Mouse (Mus musculus): ENCODE data around the gene Fgfr2. TPM values are rescaled to one million over a fixed set of nuclear protein-coding genes. Genes with fewer than 3 reads are reported as not detected.

The Fgfr2 gene
- polyA plus RNA-seq, 1 experiment from 2014 or later, result 17.2 TPM

GRCm38 (mm10) chr7:131477140-131477539 lies 1646.0 kb downstream of the Fgfr2 start:
- ATAC-seq (replicated peaks; ENCODE audit: insufficient number of reproducible peaks, insufficient read depth, low FRiP score, low read depth), result no peak
- no peaks in the 10 kb centered on the region for H3K27me3 ChIP-seq
- H3K9me3 ChIP-seq (replicated peaks), result no peaks in the 10 kb centered on the region
- no peak overlapping the region for H3K27ac ChIP-seq
- H3K4me3 ChIP-seq, result no peak overlapping the region
- no peaks in the 10 kb centered on the region for H3K36me3 ChIP-seq
- no peak overlapping the region for H3K4me2 ChIP-seq
- WGBS, result 51% methylated on average over 8 of the region's 8 CpGs
- H3K9ac ChIP-seq, result no peak overlapping the region
- H3K4me1 ChIP-seq (replicated peaks), result no peaks in the 10 kb centered on the region

- no peak overlapping the region for H3K4me2 ChIP-seq
- 84% methylated on average over 5 of the region's 5 CpGs for WGBS
- no peaks in the 10 kb centered on the region for H3K27me3 ChIP-seq
- no peak for ATAC-seq (replicated peaks; ENCODE audit: insufficient number of reproducible peaks, insufficient read depth, low FRiP score, low read depth)
- no peak overlapping the region for H3K27ac ChIP-seq
- no peak overlapping the region for H3K9ac ChIP-seq
- H3K9me3 ChIP-seq (replicated peaks), result no peaks in the 10 kb centered on the region
- no peaks in the 10 kb centered on the region for H3K4me1 ChIP-seq (replicated peaks)
- no peak overlapping the region for H3K4me3 ChIP-seq
- H3K36me3 ChIP-seq, result no peaks in the 10 kb centered on the region
These were observed 1651.6 kb downstream of the Fgfr2 start for GRCm38 (mm10) chr7:131471551-131471950.

GRCm38 (mm10) chr7:131469506-131469905 lies 1653.6 kb downstream of the Fgfr2 start:
- H3K36me3 ChIP-seq, result no peaks in the 10 kb centered on the region
- no peak overlapping the region for H3K4me2 ChIP-seq
- WGBS, result 66% methylated on average over 3 of the region's 3 CpGs
- no peaks in the 10 kb centered on the region for H3K4me1 ChIP-seq (replicated peaks)
- no peak overlapping the region for H3K27ac ChIP-seq
- ATAC-seq (replicated peaks; ENCODE audit: insufficient number of reproducible peaks, insufficient read depth, low FRiP score, low read depth), result no peak
- no peak overlapping the region for H3K9ac ChIP-seq
- no peak overlapping the region for H3K4me3 ChIP-seq
- no peaks in the 10 kb centered on the region for H3K9me3 ChIP-seq (replicated peaks)
- no peaks in the 10 kb centered on the region for H3K27me3 ChIP-seq

- Histone ChIP-seq H3K27me3 (no peaks in the 10 kb centered on the region), H3K4me3 (no peak overlapping the region), H3K27ac (no peak overlapping the region), H3K9ac (no peak overlapping the region), H3K9me3 (replicated peaks) (no peaks in the 10 kb centered on the region), H3K4me2 (no peak overlapping the region), H3K4me1 (replicated peaks) (no peaks in the 10 kb centered on the region), H3K36me3 (no peaks in the 10 kb centered on the region)
- WGBS, result 76% methylated on average over 3 of the region's 3 CpGs
- ATAC-seq (replicated peaks; ENCODE audit: insufficient number of reproducible peaks, insufficient read depth, low FRiP score, low read depth), result no peak
These were observed 1655.8 kb downstream of the Fgfr2 start for GRCm38 (mm10) chr7:131467312-131467711.

- H3K9me3 ChIP-seq (replicated peaks), result no peaks in the 10 kb centered on the region
- no peak for ATAC-seq (replicated peaks; ENCODE audit: insufficient number of reproducible peaks, insufficient read depth, low FRiP score, low read depth)
- no peak overlapping the region for H3K9ac ChIP-seq
- no peak overlapping the region for H3K4me3 ChIP-seq
- WGBS, result 55% methylated on average over 3 of the region's 3 CpGs
- no peaks in the 10 kb centered on the region for H3K36me3 ChIP-seq
- H3K27me3 ChIP-seq, result no peaks in the 10 kb centered on the region
- no peaks in the 10 kb centered on the region for H3K4me1 ChIP-seq (replicated peaks)
- no peak overlapping the region for H3K27ac ChIP-seq
- H3K4me2 ChIP-seq, result no peak overlapping the region
These were observed 1657.4 kb downstream of the Fgfr2 start for GRCm38 (mm10) chr7:131465735-131466134.

GRCm38 (mm10) chr7:131465117-131465601 lies 1658.0 kb downstream of the Fgfr2 start:
- ATAC-seq (replicated peaks; ENCODE audit: insufficient number of reproducible peaks, insufficient read depth, low FRiP score, low read depth), result no peak
- H3K9ac ChIP-seq, result no peak overlapping the region
- WGBS, result 70% methylated on average over 3 of the region's 3 CpGs

GRCm38 (mm10) chr7:131456714-131457113 lies 1666.4 kb downstream of the Fgfr2 start:
- Histone ChIP-seq H3K4me3 (no peak overlapping the region), H3K27ac (no peak overlapping the region), H3K9ac (no peak overlapping the region), H3K4me1 (replicated peaks) (no peaks in the 10 kb centered on the region), H3K4me2 (no peak overlapping the region), H3K9me3 (replicated peaks) (no peaks in the 10 kb centered on the region), H3K36me3 (no peaks in the 10 kb centered on the region), H3K27me3 (no peaks in the 10 kb centered on the region)
- WGBS, result 77% methylated on average over 5 of the region's 5 CpGs
- no peak for ATAC-seq (replicated peaks; ENCODE audit: insufficient number of reproducible peaks, insufficient read depth, low FRiP score, low read depth)

More at GRCm38 (mm10) chr7:131465117-131465601, 1658.0 kb downstream of the Fgfr2 start:
- Histone ChIP-seq H3K9me3 (replicated peaks) (no peaks in the 10 kb centered on the region), H3K4me1 (replicated peaks) (no peaks in the 10 kb centered on the region), H3K36me3 (no peaks in the 10 kb centered on the region), H3K4me3 (no peak overlapping the region), H3K27me3 (no peaks in the 10 kb centered on the region), H3K27ac (no peak overlapping the region), H3K4me2 (no peak overlapping the region)

- WGBS, result 65% methylated on average over 3 of the region's 3 CpGs
- no peak for ATAC-seq (replicated peaks; ENCODE audit: insufficient number of reproducible peaks, insufficient read depth, low FRiP score, low read depth)
These were observed 1686.1 kb downstream of the Fgfr2 start for GRCm38 (mm10) chr7:131437051-131437450.

GRCm38 (mm10) chr7:131434276-131434675 lies 1688.9 kb downstream of the Fgfr2 start:
- WGBS, result 76% methylated on average over 1 of the region's 1 CpGs
- peaks cover 10% of the 10 kb centered on the region for H3K36me3 ChIP-seq
- ATAC-seq (replicated peaks; ENCODE audit: insufficient number of reproducible peaks, insufficient read depth, low FRiP score, low read depth), result no peak

More at GRCm38 (mm10) chr7:131437051-131437450, 1686.1 kb downstream of the Fgfr2 start:
- H3K27me3 ChIP-seq, result no peaks in the 10 kb centered on the region
- no peak overlapping the region for H3K27ac ChIP-seq
- H3K4me3 ChIP-seq, result no peak overlapping the region
- no peak overlapping the region for H3K9ac ChIP-seq
- H3K9me3 ChIP-seq (replicated peaks), result no peaks in the 10 kb centered on the region
- H3K4me1 ChIP-seq (replicated peaks), result no peaks in the 10 kb centered on the region
- H3K4me2 ChIP-seq, result no peak overlapping the region
- peaks cover under 1% of the 10 kb centered on the region; the same call in 1 of the 2 replicates for H3K36me3 ChIP-seq

GRCm38 (mm10) chr7:131432244-131432643 lies 1690.9 kb downstream of the Fgfr2 start:
- Histone ChIP-seq H3K4me3 (no peak overlapping the region), H3K4me2 (no peak overlapping the region), H3K27me3 (no peaks in the 10 kb centered on the region), H3K36me3 (peaks cover 17% of the 10 kb centered on the region), H3K9ac (no peak overlapping the region), H3K4me1 (replicated peaks) (no peaks in the 10 kb centered on the region), H3K9me3 (replicated peaks) (no peaks in the 10 kb centered on the region), H3K27ac (no peak overlapping the region)
- no peak for ATAC-seq (replicated peaks; ENCODE audit: insufficient number of reproducible peaks, insufficient read depth, low FRiP score, low read depth)
- WGBS, result 28% methylated on average over 1 of the region's 1 CpGs

More at GRCm38 (mm10) chr7:131434276-131434675, 1688.9 kb downstream of the Fgfr2 start:
- Histone ChIP-seq H3K4me2 (no peak overlapping the region), H3K9me3 (replicated peaks) (no peaks in the 10 kb centered on the region), H3K4me1 (replicated peaks) (no peaks in the 10 kb centered on the region), H3K4me3 (no peak overlapping the region), H3K9ac (no peak overlapping the region), H3K27me3 (no peaks in the 10 kb centered on the region), H3K27ac (no peak overlapping the region)

- Histone ChIP-seq H3K36me3 (peaks cover 24% of the 10 kb centered on the region), H3K9ac (no peak overlapping the region), H3K9me3 (replicated peaks) (no peaks in the 10 kb centered on the region), H3K4me1 (replicated peaks) (no peaks in the 10 kb centered on the region), H3K27ac (no peak overlapping the region), H3K4me3 (no peak overlapping the region), H3K27me3 (no peaks in the 10 kb centered on the region), H3K4me2 (no peak overlapping the region)
- WGBS, result 78% methylated on average over 5 of the region's 5 CpGs
- no peak for ATAC-seq (replicated peaks; ENCODE audit: insufficient number of reproducible peaks, insufficient read depth, low FRiP score, low read depth)
These were observed 1695.8 kb downstream of the Fgfr2 start for GRCm38 (mm10) chr7:131427331-131427730.

GRCm38 (mm10) chr7:131424912-131425311 lies 1698.2 kb downstream of the Fgfr2 start:
- no peak overlapping the region for H3K4me3 ChIP-seq
- no peak for ATAC-seq (replicated peaks; ENCODE audit: insufficient number of reproducible peaks, insufficient read depth, low FRiP score, low read depth)
- H3K4me2 ChIP-seq, result no peak overlapping the region
- no peak overlapping the region for H3K27ac ChIP-seq
- 59% methylated on average over 2 of the region's 2 CpGs for WGBS
- H3K9me3 ChIP-seq (replicated peaks), result no peaks in the 10 kb centered on the region
- peaks cover 14% of the 10 kb centered on the region; the same call in 1 of the 2 replicates for H3K36me3 ChIP-seq
- H3K27me3 ChIP-seq, result no peaks in the 10 kb centered on the region
- H3K9ac ChIP-seq, result no peak overlapping the region
- no peaks in the 10 kb centered on the region for H3K4me1 ChIP-seq (replicated peaks)
